Comparison of ENCODE assay signal across 10 mouse cellular contexts in genomic region chr8:79587258-79587657, GRCm38 (mm10). TPM values are rescaled to one million over a fixed set of nuclear protein-coding genes. Genes with fewer than 3 reads are reported as not detected.
A peak's percentile ranks its signal among the peaks of the same experiment; 100 is the strongest.
DNase-seq lines count a peak whose midpoint lies in the region; ATAC-seq lines count a peak whose summit lies in the region.
"Had no signal": no experiment of that assay in that cellular context is flagged by ENCODE, and none has a peak within 500 bp of the region (broad histone marks: within the 10 kb centered on the region; RNA-seq: fewer than 3 reads in every experiment).

No protein-coding gene starts in this region.

- no peaks in the 10 kb centered on the region for H3K27me3 ChIP-seq in hindbrain, embryonic 10.5 days (ENCODE audit: insufficient read depth, poor library complexity, severe bottlenecking)
- H3K27me3 ChIP-seq in hindbrain, embryonic 13.5 days, result no peaks in the 10 kb centered on the region

- H3K4me3 ChIP-seq in hindbrain, embryonic 10.5 days, result no peak overlapping the region
- H3K4me3 ChIP-seq in hindbrain, embryonic 13.5 days, result no peak overlapping the region
- H3K4me3 ChIP-seq: erythroblast, embryonic 14.5 days had no signal

- 43% methylated on average over 1 of the region's 1 CpGs for WGBS in hindbrain, embryonic 10.5 days
- WGBS in hindbrain, embryonic 13.5 days, result 32% methylated on average over 1 of the region's 1 CpGs

- H3K36me3 ChIP-seq in hindbrain, embryonic 10.5 days, result no peaks in the 10 kb centered on the region
- H3K36me3 ChIP-seq in hindbrain, embryonic 13.5 days, result no peaks in the 10 kb centered on the region

- no peaks in the 10 kb centered on the region for H3K4me1 ChIP-seq in hindbrain, embryonic 10.5 days (replicated peaks)
- no peaks in the 10 kb centered on the region for H3K4me1 ChIP-seq in hindbrain, embryonic 13.5 days (replicated peaks)

- no peak for ATAC-seq in hindbrain, embryonic 13.5 days (ENCODE audit: low FRiP score)
- ATAC-seq in erythroblast, adult 5-6 weeks (replicated peaks; ENCODE audit: low FRiP score, poor library complexity, severe bottlenecking), result no peak

- H3K27ac ChIP-seq in hindbrain, embryonic 10.5 days, result no peak overlapping the region
- no peak overlapping the region for H3K27ac ChIP-seq in hindbrain, embryonic 13.5 days
- H3K27ac ChIP-seq: macrophage had no signal

- H3K9ac ChIP-seq in hindbrain, embryonic 13.5 days, result no peak overlapping the region

- H3K4me2 ChIP-seq in hindbrain, embryonic 13.5 days, result no peak overlapping the region

- H3K9me3 ChIP-seq in hindbrain, embryonic 10.5 days, result no peaks in the 10 kb centered on the region
- no peaks in the 10 kb centered on the region for H3K9me3 ChIP-seq in hindbrain, embryonic 13.5 days

- peak; percentile 42 for DNase-seq in hindbrain, embryonic 10.5 days (ENCODE audit: low spot score)
- DNase-seq in urinary bladder, postnatal 25 days (ENCODE audit: low spot score), result peak; percentile 44
- no peak for DNase-seq in urinary bladder, postnatal 4 days (ENCODE audit: low spot score in 2 of 2)
- peak; percentile 23 for DNase-seq in c-Kit-positive CD71-positive TER-119-negative erythroid progenitor cells, embryonic 14.5 days (ENCODE audit: low read depth)
- DNase-seq in kidney, adult 9 months, result peak; percentile 68
- peak; percentile 31 to 66 for DNase-seq in lung, postnatal 4 days

RNA-seq across cellular contexts. Expression of gene Otud4, which starts 52.2 kb away (rescaled TPM):
- 12.1 and 15.5 TPM in 2 replicates for polyA plus RNA-seq in hindbrain, embryonic 10.5 days (2016; fragmentation: Nextera tagmentation; extraction: Ambion mirVana)
- 10.3 and 10.6 TPM in 2 replicates for polyA plus RNA-seq in hindbrain, embryonic 13.5 days (2015; fragmentation: Nextera tagmentation; extraction: Ambion mirVana)
- total RNA-seq in erythroblast, adult 5-6 weeks (2015; ENCODE audit: low replicate concordance), result 14.8 and 15.6 TPM in 2 replicates
- 21.6 and 23.8 TPM in 2 replicates for total RNA-seq in erythroblast, adult 5-6 weeks (2017; ENCODE audit: low replicate concordance)

Comparison
In these comparisons a context has a peak if more than half of its experiments do, and no peak if none do; other contexts are left out.
1. DNase-seq: peak in hindbrain, embryonic 10.5 days (single experiment), urinary bladder, postnatal 25 days (single experiment), c-Kit-positive CD71-positive TER-119-negative erythroid progenitor cells, embryonic 14.5 days (single experiment), kidney, adult 9 months (single experiment) and lung, postnatal 4 days (2 of 2); none in urinary bladder, postnatal 4 days (0 of 2).